Comparison of ENCODE assay signal across 18 mouse cellular contexts in the genomic region with DNA sequence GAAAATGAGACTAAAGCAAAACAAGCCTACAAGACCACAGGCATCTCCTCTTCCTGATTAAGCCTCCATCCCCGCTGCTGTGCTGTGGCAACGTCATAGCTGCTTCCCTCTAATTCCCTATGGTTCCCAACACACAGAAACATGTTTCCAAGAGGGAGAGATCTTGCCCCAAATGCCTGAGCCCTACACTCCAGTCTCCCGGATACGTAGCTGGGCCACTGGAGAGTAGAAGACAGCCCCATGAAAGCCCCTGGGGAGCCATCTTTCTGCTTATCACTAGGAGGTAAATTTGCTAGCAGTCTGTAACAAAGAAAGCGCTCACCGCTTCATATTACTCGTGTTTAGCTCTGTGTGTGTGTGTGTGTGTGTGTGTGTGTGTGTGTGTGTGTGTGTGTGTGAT. TPM values are rescaled to one million over a fixed set of nuclear protein-coding genes. Genes with fewer than 3 reads are reported as not detected.
A peak's percentile ranks its signal among the peaks of the same experiment; 100 is the strongest.
DNase-seq lines count a peak whose midpoint lies in the region; ATAC-seq and TF ChIP-seq lines count a peak whose summit lies in the region.
"Had no signal": no experiment of that assay in that cellular context is flagged by ENCODE, and none has a peak within 500 bp of the region (broad histone marks: within the 10 kb centered on the region; RNA-seq: fewer than 3 reads in every experiment).

No protein-coding gene starts in this region.

- no peak for TF ChIP-seq CTCF in lung, adult 2 months (IDR thresholded peaks at IDR 0.05; ENCODE audit: insufficient read depth, low read length)

- no peak overlapping the region; the same call in 1 of the 2 replicates for H3K27ac ChIP-seq in hindbrain, embryonic 14.5 days
- no peak overlapping the region for H3K27ac ChIP-seq in midbrain, embryonic 14.5 days (replicated peaks; ENCODE audit: low read depth, low read length)
- H3K27ac ChIP-seq: gastrocnemius, adult 2 months; heart, embryonic 15.5 days; stomach, postnatal 0 days had no signal

- peak; percentile 81 for ATAC-seq in hindbrain, embryonic 14.5 days (ENCODE audit: low FRiP score)
- no peak for ATAC-seq in midbrain, embryonic 14.5 days (ENCODE audit: low FRiP score, low TSS enrichment)

- WGBS in hindbrain, embryonic 14.5 days, result 19% methylated on average over 7 of the region's 7 CpGs
- WGBS in midbrain, embryonic 14.5 days, result 18% methylated on average over 7 of the region's 7 CpGs
- 75% methylated on average over 7 of the region's 7 CpGs for WGBS in lung, adult 2 months

- peak overlapping the region; percentile 37 for H3K4me2 ChIP-seq in hindbrain, embryonic 14.5 days (replicated peaks)
- H3K4me2 ChIP-seq in midbrain, embryonic 14.5 days (ENCODE audit: low read length), result peak overlapping the region; percentile 24; the same call in 1 of the 2 replicates
- H3K4me2 ChIP-seq: heart, embryonic 15.5 days; lung, embryonic 14.5 days had no signal

- H3K27me3 ChIP-seq in hindbrain, embryonic 14.5 days (ENCODE audit: control insufficient read depth, insufficient read depth, low read length), result 0 out of 2 replicates have a peak, but pooled peaks cover 3% of the 10 kb centered on the region
- no peaks in the 10 kb centered on the region for H3K27me3 ChIP-seq in midbrain, embryonic 14.5 days (ENCODE audit: control insufficient read depth, insufficient read depth, low read length)
- H3K27me3 ChIP-seq: heart, embryonic 15.5 days had no signal

- H3K36me3 ChIP-seq in hindbrain, embryonic 14.5 days (replicated peaks; ENCODE audit: control insufficient read depth, insufficient read depth), result no peaks in the 10 kb centered on the region
- no peaks in the 10 kb centered on the region for H3K36me3 ChIP-seq in midbrain, embryonic 14.5 days (ENCODE audit: control insufficient read depth, insufficient read depth, low read length)
- H3K36me3 ChIP-seq: heart, embryonic 15.5 days had no signal

- no peak overlapping the region for H3K4me3 ChIP-seq in hindbrain, embryonic 14.5 days (replicated peaks; ENCODE audit: low read length)
- H3K4me3 ChIP-seq in midbrain, embryonic 14.5 days (replicated peaks; ENCODE audit: low read depth, low read length), result no peak overlapping the region
- no peak overlapping the region for H3K4me3 ChIP-seq in lung, adult 2 months (replicated peaks; ENCODE audit: extremely low read depth, low read depth, low read length)
- H3K4me3 ChIP-seq: gastrocnemius, adult 2 months; heart, embryonic 15.5 days had no signal

- peak; percentile 9 for DNase-seq in embryo, embryonic 10 days (ENCODE audit: low spot score)
- peak; percentile 34 for DNase-seq in embryo, embryonic 11 days
- DNase-seq in hindbrain, embryonic 14.5 days (ENCODE audit: low spot score), result peak; percentile 63
- DNase-seq in midbrain, embryonic 14.5 days, result peak; percentile 58
- no peak for DNase-seq in lung, adult 2 months
- no peak for DNase-seq in left cerebral cortex, adult 9 months (ENCODE audit: low spot score in 2 of 2)
- no peak for DNase-seq in ovary, adult 18-20 months (ENCODE audit: low spot score)
- no peak for DNase-seq in urinary bladder, postnatal 36 days (ENCODE audit: low spot score in 2 of 2)
- DNase-seq: adrenal gland, adult 8-10 months; cerebellum, adult 2 months; gastrocnemius, adult 2 months; heart, adult 11 months; kidney, adult 9 months; lung, embryonic 14.5 days; right cerebral cortex, adult 18-20 months; thymus, postnatal 25 days had no signal

- 0 out of 2 replicates have a peak, but pooled peaks cover 5% of the 10 kb centered on the region for H3K4me1 ChIP-seq in hindbrain, embryonic 14.5 days (replicated peaks; ENCODE audit: control insufficient read depth, insufficient read depth, low read length)
- H3K4me1 ChIP-seq in midbrain, embryonic 14.5 days (ENCODE audit: control insufficient read depth, insufficient read depth, low read length), result peaks cover 7% of the 10 kb centered on the region; the same call in 1 of the 2 replicates
- H3K4me1 ChIP-seq in lung, adult 2 months (ENCODE audit: control insufficient read depth, insufficient read depth, low read length), result no peaks in the 10 kb centered on the region
- H3K4me1 ChIP-seq: heart, embryonic 15.5 days had no signal

- H3K9me3 ChIP-seq in hindbrain, embryonic 14.5 days (ENCODE audit: control insufficient read depth, low read length), result no peaks in the 10 kb centered on the region
- H3K9me3 ChIP-seq in midbrain, embryonic 14.5 days (ENCODE audit: control insufficient read depth, low read length), result no peaks in the 10 kb centered on the region
- H3K9me3 ChIP-seq: heart, embryonic 15.5 days had no signal

- TF ChIP-seq POLR2A in lung, adult 2 months (IDR thresholded peaks at IDR 0.05; ENCODE audit: borderline replicate concordance, extremely low read depth, low read depth, low read length), result no peak

- H3K9ac ChIP-seq in hindbrain, embryonic 14.5 days, result no peak overlapping the region
- no peak overlapping the region for H3K9ac ChIP-seq in midbrain, embryonic 14.5 days (replicated peaks; ENCODE audit: low read length)
- H3K9ac ChIP-seq: heart, embryonic 15.5 days; lung, embryonic 14.5 days had no signal

RNA-seq across cellular contexts. Expression of a gene that starts 28.8 kb away (rescaled TPM):
- polyA plus RNA-seq in hindbrain, embryonic 14.5 days (2014; fragmentation: Nextera tagmentation; extraction: Ambion mirVana), result 7.6 and 7.7 TPM in 2 replicates
- 3.4 and 3.9 TPM in 2 replicates for polyA plus RNA-seq in midbrain, embryonic 14.5 days (2014; fragmentation: Nextera tagmentation; extraction: Ambion mirVana)
- polyA plus RNA-seq in lung, adult 2 months (2012; rRNA removed), result 0.70 and 0.98 TPM in 2 replicates

Comparison
In these comparisons a context has a peak if more than half of its experiments do, and no peak if none do; other contexts are left out.
1. DNase-seq: peak in embryo, embryonic 10 days (single experiment), embryo, embryonic 11 days (single experiment), hindbrain, embryonic 14.5 days (single experiment) and midbrain, embryonic 14.5 days (single experiment); none in lung, adult 2 months (single experiment), left cerebral cortex, adult 9 months (0 of 2), ovary, adult 18-20 months (single experiment) and urinary bladder, postnatal 36 days (0 of 2).